Mouse (Mus musculus): ENCODE measurements around the gene Pip5k1b. TPM values are rescaled to one million over a fixed set of nuclear protein-coding genes. Genes with fewer than 3 reads are reported as not detected.
A peak's percentile ranks its signal among the peaks of the same experiment; 100 is the strongest.

Gene Pip5k1b
- total RNA-seq, 2 experiments from 2014 or later, result 0.23 to 0.53 TPM

- TF ChIP-seq CTCF (IDR thresholded peaks at IDR 0.05), result no peak
- intact Hi-C loops (cut with DNase I), result no loop called here
- DNase-seq, result no peak
- peak overlapping the region; percentile 35; the same call in 1 of the 2 replicates for H3K27ac ChIP-seq
- H3K4me3 ChIP-seq, result no peak overlapping the region
Observed at GRCm38 (mm10) chr19:24257962-24258361, 297.7 kb downstream of the Pip5k1b start.

DNA sequence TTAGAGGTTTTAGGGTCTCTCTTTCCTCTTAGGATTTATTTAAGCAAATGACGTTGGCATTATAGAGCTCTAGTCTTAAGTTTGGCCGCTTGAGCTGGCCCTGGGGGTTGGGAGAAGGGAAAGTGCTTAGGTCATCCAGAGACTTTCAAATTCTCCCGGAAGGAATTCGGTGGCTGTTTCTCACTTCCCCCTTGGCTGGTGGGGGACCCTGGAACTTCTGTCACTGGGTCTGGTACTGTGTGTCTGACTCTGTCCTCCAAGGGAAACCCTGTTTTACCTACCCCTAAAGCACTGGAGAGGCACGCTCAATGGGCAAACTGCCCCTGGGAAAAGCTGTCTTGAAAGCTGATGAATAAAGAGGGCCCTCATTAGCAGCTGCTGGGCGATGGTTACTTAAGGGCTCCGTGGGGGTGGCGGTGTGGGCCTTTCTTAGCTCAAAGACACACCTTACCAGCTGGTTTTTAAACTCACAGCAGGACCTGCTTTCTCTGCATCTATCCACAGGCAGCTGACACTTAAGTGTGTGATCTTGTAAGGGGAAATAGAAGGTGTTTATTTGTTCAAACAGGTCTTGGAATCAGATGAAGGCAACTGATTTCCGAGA lies 301.9 kb downstream of the Pip5k1b start:
- H3K4me3 ChIP-seq, result no peak overlapping the region
- no peak for DNase-seq
- no peak for TF ChIP-seq CTCF (IDR thresholded peaks at IDR 0.05)
- H3K27ac ChIP-seq, result no peak overlapping the region
- intact Hi-C loops (cut with DNase I), result no loop called here

DNA sequence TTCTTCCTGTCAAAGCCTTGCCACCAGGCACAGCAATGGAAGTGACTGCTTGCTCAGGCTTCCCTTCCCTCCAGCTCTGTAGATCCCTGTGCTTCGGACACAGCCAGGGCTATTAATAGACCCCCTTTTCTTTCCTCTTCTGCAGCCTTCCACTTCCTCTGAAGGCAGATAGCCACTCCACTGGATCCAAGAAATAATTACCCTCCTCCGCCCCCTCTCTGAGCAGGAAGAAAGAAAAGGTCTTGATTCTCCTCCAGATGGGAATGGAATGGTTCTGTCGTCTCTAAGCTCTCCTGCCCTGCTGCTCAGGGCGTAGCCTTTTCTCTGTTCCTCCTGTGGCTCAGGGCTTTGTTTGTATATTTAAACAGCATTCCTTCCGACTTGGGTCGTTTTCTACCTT lies 303.8 kb downstream of the Pip5k1b start:
- intact Hi-C loops (cut with DNase I), result no loop called here
- DNase-seq, result no peak
- Histone ChIP-seq H3K27ac (no peak overlapping the region), H3K4me3 (peak overlapping the region; percentile 13; the same call in 1 of the 2 replicates)
- TF ChIP-seq CTCF (IDR thresholded peaks at IDR 0.05), result no peak

Other genes with a start within 250 kb of the Pip5k1b start
- 10 to 100 TPM; 21.8 to 23.5 TPM for gene Fam122a, start 78.5 kb downstream of the Pip5k1b start, total RNA-seq (2021)
- under 1 TPM; 0.08 TPM for gene Tmem252, start 118.1 kb upstream of the Pip5k1b start, total RNA-seq (2021)

Measured in gastrocnemius, adult 2 months (tissue).